ENCODE assay signal across 14 mouse cellular contexts in genomic region chr6:93733800-93734199, GRCm38 (mm10).
"Had no signal": no experiment of that assay in that cellular context is flagged by ENCODE, and none has a peak within 500 bp of the region (broad histone marks: within the 10 kb centered on the region; RNA-seq: fewer than 3 reads in every experiment).

No protein-coding gene starts in this region.

- DNase-seq: kidney, adult 2 months; kidney, postnatal 14 days; liver; liver, embryonic 13.5 days; liver, postnatal 0 days; lung, postnatal 14 days; thymus, postnatal 36 days had no signal

- H3K27ac ChIP-seq: kidney, embryonic 15.5 days; limb, embryonic 12.5 days; liver, embryonic 13.5 days; lung, embryonic 15.5 days; macrophage; midbrain, embryonic 12.5 days; stomach, embryonic 15.5 days had no signal

- H3K4me3 ChIP-seq: kidney, embryonic 15.5 days; limb, embryonic 12.5 days; liver, embryonic 13.5 days; lung, embryonic 15.5 days; megakaryocyte, embryonic 14.5 days; midbrain, embryonic 12.5 days; stomach, embryonic 15.5 days had no signal
